Mouse (Mus musculus) CH12F3 (cell line): ENCODE measurements around the gene Mfsd14a.

Experiments
- in situ Hi-C: fragments of 300-500 bp; cut with MboI; formaldehyde crosslinking; loops from 2 replicates; pipeline ENCODE4 v1.14.3; 2020; ENCODE audit warnings: low sequenced_read_pairs

The Mfsd14a gene

GRCm38 (mm10) chr3:116604570-116604969 lies 57.9 kb downstream of the Mfsd14a start:
- in situ Hi-C loops, result no loop called here

GRCm38 (mm10) chr3:116601781-116602180 lies 60.7 kb downstream of the Mfsd14a start:
- in situ Hi-C loops, result no loop called here

GRCm38 (mm10) chr3:116601005-116601404 lies 61.5 kb downstream of the Mfsd14a start:
- in situ Hi-C loops, result no loop called here

GRCm38 (mm10) chr3:116599705-116600104 lies 62.8 kb downstream of the Mfsd14a start:
- in situ Hi-C loops, result no loop called here

- in situ Hi-C loops, result no loop called here
These were observed 66.9 kb downstream of the Mfsd14a start for GRCm38 (mm10) chr3:116595603-116595991.

GRCm38 (mm10) chr3:116594728-116595602 lies 67.5 kb downstream of the Mfsd14a start, which contains the start of gene Sass6:
Gene Sass6, plus strand, starts transcription at chr3:116594982.
- in situ Hi-C loops, result no loop called here

- in situ Hi-C loops, result no loop called here
These were observed 68.3 kb downstream of the Mfsd14a start for GRCm38 (mm10) chr3:116594076-116594727.

- in situ Hi-C loops, result loop anchor here (10.0 kb wide), 1 partner anchor 247 kb away; no protein-coding TSS in a partner anchor
These were observed 80.3 kb downstream of the Mfsd14a start for GRCm38 (mm10) chr3:116582201-116582600.
